Mouse (Mus musculus): ENCODE results near the gene Dgkh.

DNA sequence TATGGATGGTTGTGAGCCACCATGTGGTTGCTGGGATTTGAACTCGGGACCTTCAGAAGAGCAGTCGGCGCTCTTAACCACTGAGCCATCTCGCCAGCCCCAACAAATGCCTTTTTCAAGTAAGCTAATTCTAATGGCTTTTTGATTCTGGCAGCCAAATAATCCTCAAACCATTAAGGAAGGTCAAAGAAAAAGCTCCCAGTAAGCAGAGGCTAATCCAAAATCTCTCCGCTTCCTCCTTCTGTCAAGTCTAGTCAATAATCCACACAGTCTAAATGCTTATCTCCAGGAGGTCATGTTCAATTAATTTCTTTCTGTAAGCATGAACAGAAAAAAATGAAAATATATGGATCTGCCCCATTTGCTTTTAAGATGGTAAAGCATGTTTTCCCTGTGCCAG lies 197.9 kb downstream of the Dgkh start:
- TF ChIP-seq CTCF (IDR thresholded peaks at IDR 0.05; ENCODE audit: control insufficient read depth, insufficient read depth, low read length) (no peak), POLR2A (IDR thresholded peaks at IDR 0.05; ENCODE audit: borderline replicate concordance, control insufficient read depth, low read depth, low read length) (no peak)
